Comparison of ENCODE assay signal across 9 mouse cellular contexts in genomic region chr15:59197455-59198391, GRCm38 (mm10).
A peak's percentile ranks its signal among the peaks of the same experiment; 100 is the strongest.
DNase-seq lines count a peak whose midpoint lies in the region; ATAC-seq and TF ChIP-seq lines count a peak whose summit lies in the region.
"Had no signal": no experiment of that assay in that cellular context is flagged by ENCODE, and none has a peak within 500 bp of the region (broad histone marks: within the 10 kb centered on the region; RNA-seq: fewer than 3 reads in every experiment).

No protein-coding gene starts in this region.

- peak; percentile 78 for ATAC-seq in forebrain, postnatal 0 days
- peak; percentile 71 for ATAC-seq in hindbrain, embryonic 15.5 days (ENCODE audit: low FRiP score, low read depth)
- ATAC-seq in liver, embryonic 11.5 days (replicated peaks; ENCODE audit: low FRiP score) = peak; percentile 68
- peak; percentile 48; the same call in 1 of the 2 replicates for ATAC-seq in neural tube, embryonic 11.5 days (ENCODE audit: insufficient read depth, low FRiP score, low TSS enrichment)
- no peak for ATAC-seq in granulocyte monocyte progenitor cell, adult 5-6 weeks (replicated peaks; ENCODE audit: poor library complexity, severe bottlenecking)

- H3K4me3 ChIP-seq in spleen, adult 2 months (ENCODE audit: extremely low read depth, insufficient read depth, insufficient read length) = no peak overlapping the region
- H3K4me3 ChIP-seq in forebrain, postnatal 0 days (ENCODE audit: low read depth, low read length) = no peak overlapping the region
- no peak overlapping the region for H3K4me3 ChIP-seq in hindbrain, embryonic 15.5 days
- no peak overlapping the region for H3K4me3 ChIP-seq in liver, embryonic 11.5 days (ENCODE audit: low read depth, low read length)
- H3K4me3 ChIP-seq in neural tube, embryonic 11.5 days (ENCODE audit: low read depth, low read length) = no peak overlapping the region

- no peaks in the 10 kb centered on the region for H3K4me1 ChIP-seq in spleen, adult 2 months (ENCODE audit: control insufficient read depth, insufficient read depth, insufficient read length)
- peaks cover 11% of the 10 kb centered on the region for H3K4me1 ChIP-seq in forebrain, postnatal 0 days (ENCODE audit: insufficient read depth)
- H3K4me1 ChIP-seq in hindbrain, embryonic 15.5 days (replicated peaks) = peaks cover 28% of the 10 kb centered on the region
- peaks cover 24% of the 10 kb centered on the region for H3K4me1 ChIP-seq in liver, embryonic 11.5 days (replicated peaks; ENCODE audit: control insufficient read depth, insufficient read depth, low read length)
- peaks cover 10% of the 10 kb centered on the region for H3K4me1 ChIP-seq in neural tube, embryonic 11.5 days (ENCODE audit: control insufficient read depth, insufficient read depth, low read length)

- H3K27ac ChIP-seq in spleen, adult 2 months (ENCODE audit: insufficient read depth, low read length) = peak overlapping the region; percentile 25; the same call in 1 of the 2 replicates
- H3K27ac ChIP-seq in forebrain, postnatal 0 days (ENCODE audit: low read depth, low read length) = peak overlapping the region; percentile 74
- peak overlapping the region; percentile 79 for H3K27ac ChIP-seq in hindbrain, embryonic 15.5 days (replicated peaks)
- H3K27ac ChIP-seq in liver, embryonic 11.5 days (ENCODE audit: low read depth, low read length) = peak overlapping the region; percentile 62
- H3K27ac ChIP-seq in neural tube, embryonic 11.5 days (ENCODE audit: low read depth, low read length) = peak overlapping the region; percentile 56

- no peaks in the 10 kb centered on the region for H3K27me3 ChIP-seq in spleen, adult 2 months (ENCODE audit: control insufficient read depth, insufficient read depth, low read length)
- H3K27me3 ChIP-seq in forebrain, postnatal 0 days (ENCODE audit: insufficient read depth, low read length) = no peaks in the 10 kb centered on the region
- H3K27me3 ChIP-seq in hindbrain, embryonic 15.5 days = no peaks in the 10 kb centered on the region
- no peaks in the 10 kb centered on the region for H3K27me3 ChIP-seq in liver, embryonic 11.5 days (replicated peaks; ENCODE audit: control insufficient read depth, insufficient read depth, low read length)
- no peaks in the 10 kb centered on the region for H3K27me3 ChIP-seq in neural tube, embryonic 11.5 days (ENCODE audit: control insufficient read depth, insufficient read depth, low read length)

- H3K9me3 ChIP-seq in forebrain, postnatal 0 days (ENCODE audit: low read length) = no peaks in the 10 kb centered on the region
- H3K9me3 ChIP-seq in hindbrain, embryonic 15.5 days = no peaks in the 10 kb centered on the region
- H3K9me3 ChIP-seq in liver, embryonic 11.5 days (ENCODE audit: control insufficient read depth, low read length) = no peaks in the 10 kb centered on the region
- H3K9me3 ChIP-seq in neural tube, embryonic 11.5 days (ENCODE audit: control insufficient read depth, low read length) = no peaks in the 10 kb centered on the region
- H3K9me3 ChIP-seq: G1E had no signal

- H3K4me2 ChIP-seq in forebrain, postnatal 0 days (ENCODE audit: low read depth) = no peak overlapping the region
- H3K4me2 ChIP-seq in hindbrain, embryonic 15.5 days = no peak overlapping the region; the same call in 1 of the 2 replicates
- H3K4me2 ChIP-seq in liver, embryonic 11.5 days = peak overlapping the region; percentile 44
- no peak overlapping the region for H3K4me2 ChIP-seq in neural tube, embryonic 11.5 days (ENCODE audit: low read depth)

- no peaks in the 10 kb centered on the region for H3K36me3 ChIP-seq in spleen, adult 2 months (ENCODE audit: control insufficient read depth, insufficient read depth, low read length)
- H3K36me3 ChIP-seq in forebrain, postnatal 0 days (ENCODE audit: insufficient read depth) = no peaks in the 10 kb centered on the region
- H3K36me3 ChIP-seq in hindbrain, embryonic 15.5 days = no peaks in the 10 kb centered on the region
- H3K36me3 ChIP-seq in liver, embryonic 11.5 days (ENCODE audit: control insufficient read depth, insufficient read depth, low read length) = no peaks in the 10 kb centered on the region
- H3K36me3 ChIP-seq in neural tube, embryonic 11.5 days (ENCODE audit: control insufficient read depth, insufficient read depth, low read length) = no peaks in the 10 kb centered on the region
- H3K36me3 ChIP-seq: G1E had no signal

- WGBS in spleen, adult 2 months = 57% methylated on average over 7 of the region's 7 CpGs
- WGBS in forebrain, postnatal 0 days = 9% methylated on average over 7 of the region's 7 CpGs
- WGBS in hindbrain, embryonic 15.5 days = 4% methylated on average over 7 of the region's 7 CpGs
- 21% methylated on average over 7 of the region's 7 CpGs for WGBS in liver, embryonic 11.5 days
- WGBS in neural tube, embryonic 11.5 days = 13% methylated on average over 7 of the region's 7 CpGs

- TF ChIP-seq POLR2A in spleen, adult 2 months (IDR thresholded peaks at IDR 0.05; ENCODE audit: low read depth, low read length) = no peak

- TF ChIP-seq CTCF in spleen, adult 2 months (IDR thresholded peaks at IDR 0.05; ENCODE audit: extremely low read depth, insufficient read depth, insufficient read length, insufficient replicate concordance) = no peak
- TF ChIP-seq CTCF in forebrain, postnatal 0 days (IDR thresholded peaks at IDR 0.05; ENCODE audit: low read depth) = no peak

- DNase-seq in spleen, adult 2 months (ENCODE audit: low read depth in 1 of 2, low spot score in 2 of 2) = no peak
- no peak for DNase-seq in spleen, adult 18-20 months
- DNase-seq in forebrain, postnatal 0 days = peak; percentile 26
- no peak for DNase-seq in liver, embryonic 11.5 days (ENCODE audit: low spot score)
- peak; percentile 34 for DNase-seq in neural tube, embryonic 11.5 days (ENCODE audit: low spot score)
- DNase-seq in cerebellum, adult 9-10 months = no peak

- H3K9ac ChIP-seq in forebrain, postnatal 0 days = peak overlapping the region; percentile 28; the same call in 1 of the 2 replicates
- no peak overlapping the region for H3K9ac ChIP-seq in hindbrain, embryonic 15.5 days
- no peak overlapping the region for H3K9ac ChIP-seq in liver, embryonic 11.5 days (ENCODE audit: low read depth, low read length)
- peak overlapping the region; percentile 14; the same call in 1 of the 2 replicates for H3K9ac ChIP-seq in neural tube, embryonic 11.5 days (ENCODE audit: low read length)

Comparison
In these comparisons a context has a peak if more than half of its experiments do, and no peak if none do; other contexts are left out.
1. DNase-seq: peak in forebrain, postnatal 0 days (single experiment) and neural tube, embryonic 11.5 days (single experiment); none in spleen, adult 2 months (0 of 2), spleen, adult 18-20 months (0 of 2), liver, embryonic 11.5 days (single experiment) and cerebellum, adult 9-10 months (single experiment).
2. H3K27ac ChIP-seq: peak in every context shown above with its lines; median percentile 79 in hindbrain, embryonic 15.5 days; 74 in forebrain, postnatal 0 days; 62 in liver, embryonic 11.5 days; 56 in neural tube, embryonic 11.5 days; 25 in spleen, adult 2 months.
3. H3K9ac ChIP-seq: peak in forebrain, postnatal 0 days (single experiment) and neural tube, embryonic 11.5 days (single experiment); none in hindbrain, embryonic 15.5 days (single experiment) and liver, embryonic 11.5 days (single experiment).